Mouse (Mus musculus): ENCODE data around the gene Pbx1. TPM values are rescaled to one million over a fixed set of nuclear protein-coding genes. Genes with fewer than 3 reads are reported as not detected.

Pbx1 gene
- polyA plus RNA-seq, 1 experiment: 9.1 TPM

DNA sequence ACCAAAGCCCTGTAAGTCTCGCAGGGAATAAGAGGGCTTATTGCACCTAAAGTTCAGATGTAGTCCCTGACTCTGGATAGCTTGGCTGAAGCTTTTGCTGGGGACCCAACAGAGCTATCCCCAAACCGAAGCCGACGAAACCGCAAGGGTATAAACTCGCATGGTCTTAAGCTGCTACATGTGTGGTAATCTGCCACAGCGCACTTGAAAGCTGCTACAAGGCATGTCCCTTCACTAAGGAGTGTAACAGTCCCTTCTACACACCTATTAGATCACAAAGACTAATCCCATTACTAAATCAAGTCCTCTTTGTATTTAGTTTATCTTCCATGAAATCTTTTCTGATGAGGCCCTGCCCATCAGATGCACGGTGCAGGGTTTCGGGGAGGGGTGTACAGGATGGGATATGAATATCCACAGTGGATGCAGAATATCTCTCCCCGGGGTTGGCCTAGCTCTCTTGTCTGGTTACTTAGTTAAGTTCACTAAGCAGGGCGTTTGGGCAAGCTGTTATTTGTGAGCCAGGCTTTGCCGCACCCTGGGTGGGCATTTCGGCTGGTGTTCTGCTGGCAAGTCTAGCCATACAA lies 231.4 kb downstream of the Pbx1 start:
- Histone ChIP-seq H3K4me1 (ENCODE audit: control insufficient read depth, insufficient read depth, low read length) (no peaks in the 10 kb centered on the region), H3K36me3 (ENCODE audit: control insufficient read depth, insufficient read depth, low read length) (no peaks in the 10 kb centered on the region), H3K27ac (ENCODE audit: control insufficient read depth, insufficient read depth, low read depth, low read length) (no peak overlapping the region), H3K27me3 (ENCODE audit: control insufficient read depth, insufficient read depth, low read length) (no peaks in the 10 kb centered on the region), H3K4me3 (ENCODE audit: control insufficient read depth, low read depth, low read length) (no peak overlapping the region)
- no peak for TF ChIP-seq POLR2A (IDR thresholded peaks at IDR 0.05; ENCODE audit: control insufficient read depth, low read depth, low read length)
- no peak for TF ChIP-seq CTCF (IDR thresholded peaks at IDR 0.05; ENCODE audit: control insufficient read depth, insufficient read depth, insufficient replicate concordance, low read depth, low read length)

DNA sequence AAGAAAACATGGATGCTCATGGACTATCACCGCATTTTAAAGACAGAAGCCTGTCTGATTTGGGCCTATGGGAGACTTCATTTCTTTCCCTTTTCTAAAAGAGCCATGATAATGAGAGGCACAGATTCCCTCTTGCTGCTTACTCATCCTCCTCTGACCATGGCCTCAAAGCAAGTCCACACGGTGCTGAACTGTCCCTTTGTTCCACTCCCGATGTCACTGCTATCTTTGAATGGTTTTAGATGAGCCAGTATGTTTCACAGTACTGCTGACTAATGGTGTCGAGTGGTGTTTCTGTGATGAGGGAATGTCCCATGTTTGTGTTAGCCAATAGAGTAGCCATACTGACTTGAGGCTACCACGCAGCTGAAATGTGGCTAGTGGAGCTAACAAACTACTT lies 233.8 kb downstream of the Pbx1 start:
- Histone ChIP-seq H3K4me1 (ENCODE audit: control insufficient read depth, insufficient read depth, low read length) (no peaks in the 10 kb centered on the region), H3K27me3 (ENCODE audit: control insufficient read depth, insufficient read depth, low read length) (no peaks in the 10 kb centered on the region), H3K4me3 (ENCODE audit: control insufficient read depth, low read depth, low read length) (no peak overlapping the region), H3K27ac (ENCODE audit: control insufficient read depth, insufficient read depth, low read depth, low read length) (no peak overlapping the region), H3K36me3 (ENCODE audit: control insufficient read depth, insufficient read depth, low read length) (no peaks in the 10 kb centered on the region)
- TF ChIP-seq POLR2A (IDR thresholded peaks at IDR 0.05; ENCODE audit: control insufficient read depth, low read depth, low read length): no peak

DNA sequence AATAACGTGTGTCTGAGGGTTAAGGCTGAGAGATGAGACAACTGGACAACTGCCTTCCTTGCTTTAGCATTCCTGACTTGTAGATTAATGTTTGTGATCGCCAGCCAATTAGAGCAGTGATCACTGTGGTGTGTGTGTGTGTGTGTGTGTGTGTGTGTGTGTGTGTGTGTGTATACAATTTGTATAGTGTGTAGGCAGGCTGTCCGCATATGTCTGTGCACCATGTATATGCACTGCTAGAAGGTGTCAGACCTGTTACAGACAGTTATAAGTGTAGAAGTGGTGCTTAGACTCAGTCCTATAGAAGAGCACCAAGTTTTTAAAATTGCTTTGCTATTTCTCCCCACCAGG lies 234.2 kb downstream of the Pbx1 start:
- H3K4me3 ChIP-seq (ENCODE audit: control insufficient read depth, low read depth, low read length): no peak overlapping the region
- H3K27me3 ChIP-seq (ENCODE audit: control insufficient read depth, insufficient read depth, low read length): no peaks in the 10 kb centered on the region
- H3K4me1 ChIP-seq (ENCODE audit: control insufficient read depth, insufficient read depth, low read length): no peaks in the 10 kb centered on the region
- TF ChIP-seq CTCF (IDR thresholded peaks at IDR 0.05; ENCODE audit: control insufficient read depth, insufficient read depth, insufficient replicate concordance, low read depth, low read length): no peak
- no peak for TF ChIP-seq POLR2A (IDR thresholded peaks at IDR 0.05; ENCODE audit: control insufficient read depth, low read depth, low read length)
- no peaks in the 10 kb centered on the region for H3K36me3 ChIP-seq (ENCODE audit: control insufficient read depth, insufficient read depth, low read length)
- no peak overlapping the region for H3K27ac ChIP-seq (ENCODE audit: control insufficient read depth, insufficient read depth, low read depth, low read length)

DNA sequence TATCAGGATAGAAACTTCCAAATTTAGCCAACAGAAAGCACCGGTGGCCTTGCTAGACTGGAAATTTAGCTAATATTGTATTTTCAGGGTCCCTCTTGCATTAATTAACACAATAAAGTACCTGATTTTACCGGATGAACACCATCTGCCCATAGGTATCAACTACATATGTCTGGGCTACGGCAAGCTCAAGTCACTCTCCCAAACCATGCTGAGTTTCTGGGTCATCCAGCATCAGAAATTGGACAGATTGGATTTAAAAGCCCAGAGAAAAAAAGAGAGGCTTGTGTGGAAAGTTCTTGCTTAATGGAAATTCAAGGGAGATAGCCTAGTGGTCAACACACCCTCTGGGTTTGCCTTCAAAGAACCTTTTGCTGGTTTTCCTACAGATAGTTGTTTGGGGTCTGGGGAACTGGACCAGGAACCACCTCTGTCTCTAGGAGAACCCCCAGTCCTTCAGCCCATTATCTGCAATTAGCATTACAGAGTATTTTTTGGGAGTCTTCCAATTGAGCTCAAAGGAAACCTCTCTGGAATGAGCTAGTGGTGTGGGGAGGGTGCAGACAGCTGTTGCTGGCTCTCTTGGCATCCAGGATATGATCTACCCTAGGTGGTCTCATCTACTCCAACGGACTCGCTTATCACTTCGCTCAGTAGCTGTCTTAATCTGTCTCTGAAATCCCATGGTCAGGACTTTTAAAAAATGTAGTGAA lies 234.7 kb downstream of the Pbx1 start:
- Histone ChIP-seq H3K36me3 (ENCODE audit: control insufficient read depth, insufficient read depth, low read length) (no peaks in the 10 kb centered on the region), H3K27me3 (ENCODE audit: control insufficient read depth, insufficient read depth, low read length) (no peaks in the 10 kb centered on the region), H3K4me1 (ENCODE audit: control insufficient read depth, insufficient read depth, low read length) (no peaks in the 10 kb centered on the region), H3K27ac (ENCODE audit: control insufficient read depth, insufficient read depth, low read depth, low read length) (no peak overlapping the region), H3K4me3 (ENCODE audit: control insufficient read depth, low read depth, low read length) (no peak overlapping the region)
- TF ChIP-seq CTCF (IDR thresholded peaks at IDR 0.05; ENCODE audit: control insufficient read depth, insufficient read depth, insufficient replicate concordance, low read depth, low read length): no peak
- no peak for TF ChIP-seq POLR2A (IDR thresholded peaks at IDR 0.05; ENCODE audit: control insufficient read depth, low read depth, low read length)

DNA sequence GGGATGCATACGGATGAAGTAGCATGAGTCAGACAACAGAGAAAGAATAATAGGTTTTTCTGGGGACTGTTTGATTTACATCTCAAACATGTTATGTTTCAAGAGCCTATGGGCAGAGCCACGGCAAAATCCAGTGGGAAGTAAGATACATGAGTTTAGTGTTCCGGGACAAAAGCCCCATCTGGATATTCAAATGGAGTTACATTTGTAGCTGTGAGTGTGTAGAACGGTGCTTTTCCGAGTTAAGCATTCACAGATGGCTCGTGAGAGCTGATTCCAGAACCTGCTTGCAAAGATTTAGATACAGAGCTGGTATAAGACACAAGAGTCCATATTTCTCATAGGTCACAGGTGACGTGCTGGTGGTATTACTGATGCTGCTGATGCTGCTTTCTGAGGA lies 238.7 kb downstream of the Pbx1 start:
- H3K36me3 ChIP-seq (ENCODE audit: control insufficient read depth, insufficient read depth, low read length): no peaks in the 10 kb centered on the region
- no peaks in the 10 kb centered on the region for H3K27me3 ChIP-seq (ENCODE audit: control insufficient read depth, insufficient read depth, low read length)
- TF ChIP-seq POLR2A (IDR thresholded peaks at IDR 0.05; ENCODE audit: control insufficient read depth, low read depth, low read length) (no peak), CTCF (IDR thresholded peaks at IDR 0.05; ENCODE audit: control insufficient read depth, insufficient read depth, insufficient replicate concordance, low read depth, low read length) (no peak)
- H3K4me3 ChIP-seq (ENCODE audit: control insufficient read depth, low read depth, low read length): no peak overlapping the region
- no peaks in the 10 kb centered on the region for H3K4me1 ChIP-seq (ENCODE audit: control insufficient read depth, insufficient read depth, low read length)
- H3K27ac ChIP-seq (ENCODE audit: control insufficient read depth, insufficient read depth, low read depth, low read length): no peak overlapping the region

DNA sequence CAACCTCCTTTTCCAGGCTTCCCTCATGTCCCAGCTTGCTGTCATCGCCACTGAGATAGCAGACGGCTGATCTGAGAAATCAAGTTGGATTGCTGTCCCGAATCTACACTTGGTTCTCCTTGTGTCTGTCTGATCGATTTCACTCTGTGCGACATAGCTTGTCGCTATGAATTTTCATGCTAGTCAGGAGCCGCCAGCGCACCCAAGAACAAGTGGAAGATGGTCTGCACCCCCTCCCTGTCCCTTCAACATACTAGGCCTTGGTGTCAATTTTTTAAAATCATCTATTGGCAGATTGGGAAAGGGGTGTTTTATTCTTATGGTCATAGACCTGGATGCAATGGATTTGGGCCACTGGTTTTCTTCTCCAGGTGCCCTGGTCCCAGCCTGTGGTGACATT lies 249.3 kb downstream of the Pbx1 start:
- TF ChIP-seq POLR2A (IDR thresholded peaks at IDR 0.05; ENCODE audit: control insufficient read depth, low read depth, low read length) (no peak), CTCF (IDR thresholded peaks at IDR 0.05; ENCODE audit: control insufficient read depth, insufficient read depth, insufficient replicate concordance, low read depth, low read length) (no peak)
- H3K36me3 ChIP-seq (ENCODE audit: control insufficient read depth, insufficient read depth, low read length): no peaks in the 10 kb centered on the region
- no peaks in the 10 kb centered on the region for H3K27me3 ChIP-seq (ENCODE audit: control insufficient read depth, insufficient read depth, low read length)
- H3K4me3 ChIP-seq (ENCODE audit: control insufficient read depth, low read depth, low read length): no peak overlapping the region
- H3K4me1 ChIP-seq (ENCODE audit: control insufficient read depth, insufficient read depth, low read length): peaks cover 3% of the 10 kb centered on the region; the same call in 1 of the 2 replicates
- no peak overlapping the region for H3K27ac ChIP-seq (ENCODE audit: control insufficient read depth, insufficient read depth, low read depth, low read length)

DNA sequence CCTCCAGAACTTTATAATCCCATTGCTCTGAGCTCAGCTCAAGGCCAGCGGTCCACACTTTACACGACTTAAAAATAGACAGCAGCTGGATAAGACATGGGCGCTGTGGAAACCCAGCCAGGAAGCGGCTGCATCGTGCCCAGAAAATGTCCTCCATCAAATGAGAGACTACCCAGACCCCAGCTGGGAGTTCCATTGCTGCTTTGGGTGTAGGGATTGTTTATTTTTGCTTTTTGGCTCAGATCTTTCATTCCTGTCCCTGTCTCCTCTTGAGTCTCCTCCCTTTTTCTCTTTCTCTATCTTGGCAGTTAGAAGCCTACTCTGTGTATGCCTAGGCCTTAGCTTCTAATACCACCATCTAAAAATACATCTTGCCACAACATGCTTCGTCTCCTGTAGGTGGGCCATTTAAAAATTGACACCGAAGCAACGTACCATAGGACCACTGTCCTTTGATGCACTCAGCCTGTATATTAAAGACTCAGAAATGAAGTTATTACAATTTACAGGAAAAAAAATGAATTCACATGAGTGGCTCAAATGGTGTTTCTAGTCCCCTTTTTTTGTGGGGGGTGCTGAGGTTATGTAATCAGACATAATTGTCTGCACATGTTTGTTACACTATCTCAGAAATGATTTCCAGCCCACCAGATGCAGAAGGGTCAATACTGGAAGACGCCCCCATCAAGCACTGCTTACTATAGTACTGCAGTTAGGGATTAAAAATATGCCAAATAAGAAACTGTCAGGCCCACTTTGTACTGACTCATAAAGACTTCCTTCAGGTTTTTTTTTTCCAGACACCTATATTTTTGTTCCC lies 251.2 kb downstream of the Pbx1 start:
- H3K27me3 ChIP-seq (ENCODE audit: control insufficient read depth, insufficient read depth, low read length): no peaks in the 10 kb centered on the region
- no peak overlapping the region for H3K27ac ChIP-seq (ENCODE audit: control insufficient read depth, insufficient read depth, low read depth, low read length)
- no peaks in the 10 kb centered on the region for H3K36me3 ChIP-seq (ENCODE audit: control insufficient read depth, insufficient read depth, low read length)
- no peak for TF ChIP-seq CTCF (IDR thresholded peaks at IDR 0.05; ENCODE audit: control insufficient read depth, insufficient read depth, insufficient replicate concordance, low read depth, low read length)
- no peak for TF ChIP-seq POLR2A (IDR thresholded peaks at IDR 0.05; ENCODE audit: control insufficient read depth, low read depth, low read length)
- H3K4me1 ChIP-seq (ENCODE audit: control insufficient read depth, insufficient read depth, low read length): peaks cover 3% of the 10 kb centered on the region; the same call in 1 of the 2 replicates
- H3K4me3 ChIP-seq (ENCODE audit: control insufficient read depth, low read depth, low read length): no peak overlapping the region
